8 mouse cellular contexts compared by ENCODE assay signal in genomic region chr10:62651961-62652360, GRCm38 (mm10). TPM values are rescaled to one million over a fixed set of nuclear protein-coding genes. Genes with fewer than 3 reads are reported as not detected.
A peak's percentile ranks its signal among the peaks of the same experiment; 100 is the strongest.
DNase-seq lines count a peak whose midpoint lies in the region; ATAC-seq and TF ChIP-seq lines count a peak whose summit lies in the region.

No protein-coding gene starts in this region.

- peaks cover 6% of the 10 kb centered on the region; the same call in 1 of the 2 replicates for H3K4me1 ChIP-seq in kidney, adult 2 months (ENCODE audit: control insufficient read depth, insufficient read depth, low read length)
- peaks cover 16% of the 10 kb centered on the region for H3K4me1 ChIP-seq in heart, postnatal 0 days (ENCODE audit: control insufficient read depth, insufficient read depth)
- peaks cover 21% of the 10 kb centered on the region for H3K4me1 ChIP-seq in midbrain, embryonic 10.5 days

- H3K27ac ChIP-seq in kidney, adult 2 months (ENCODE audit: insufficient read depth, low read depth, low read length), result peak overlapping the region; percentile 88
- H3K27ac ChIP-seq in heart, postnatal 0 days (ENCODE audit: low read depth), result peak overlapping the region; percentile 95
- H3K27ac ChIP-seq in midbrain, embryonic 10.5 days (replicated peaks), result peak overlapping the region; percentile 96

- no peak for DNase-seq in kidney, adult 2 months
- DNase-seq in kidney, adult 11 months, result no peak
- DNase-seq in MN1 (ENCODE audit: low spot score), result peak; percentile 14
- DNase-seq in heart, postnatal 0 days (ENCODE audit: low spot score), result no peak
- DNase-seq in midbrain, embryonic 10.5 days (ENCODE audit: low spot score), result no peak
- DNase-seq in left cerebral cortex, postnatal 36 days (ENCODE audit: low spot score in 2 of 2), result no peak
- DNase-seq in spleen, postnatal 14 days (ENCODE audit: low spot score in 2 of 2), result no peak
- DNase-seq in layer of hippocampus, adult 9-10 months (ENCODE audit: low spot score), result no peak

- no peaks in the 10 kb centered on the region for H3K9me3 ChIP-seq in heart, postnatal 0 days (replicated peaks; ENCODE audit: control insufficient read depth, low read length)
- H3K9me3 ChIP-seq in midbrain, embryonic 10.5 days (replicated peaks), result no peaks in the 10 kb centered on the region

- no peaks in the 10 kb centered on the region for H3K36me3 ChIP-seq in kidney, adult 2 months (ENCODE audit: control insufficient read depth, insufficient read depth, low read length)
- H3K36me3 ChIP-seq in heart, postnatal 0 days (replicated peaks; ENCODE audit: control insufficient read depth, insufficient read depth, low read length), result peaks cover 3% of the 10 kb centered on the region; the same call in 1 of the 2 replicates
- H3K36me3 ChIP-seq in midbrain, embryonic 10.5 days, result peaks cover 12% of the 10 kb centered on the region

- no peak for ATAC-seq in heart, postnatal 0 days (ENCODE audit: insufficient read depth, low read depth)

- H3K4me3 ChIP-seq in kidney, adult 2 months (ENCODE audit: insufficient read depth, low read depth, low read length), result peak overlapping the region; percentile 57
- H3K4me3 ChIP-seq in heart, postnatal 0 days (ENCODE audit: low read depth, low read length), result peak overlapping the region; percentile 69
- H3K4me3 ChIP-seq in midbrain, embryonic 10.5 days, result peak overlapping the region; percentile 95

- 25% methylated on average over 3 of the region's 3 CpGs for WGBS in kidney, adult 2 months
- WGBS in heart, postnatal 0 days, result 21% methylated on average over 3 of the region's 3 CpGs
- WGBS in midbrain, embryonic 10.5 days, result 24% methylated on average over 3 of the region's 3 CpGs

- H3K4me2 ChIP-seq in heart, postnatal 0 days (ENCODE audit: low read depth, low read length), result peak overlapping the region; percentile 58

- no peak for TF ChIP-seq EP300 in heart, postnatal 0 days (IDR thresholded peaks at IDR 0.05; ENCODE audit: low read depth)

- TF ChIP-seq POLR2A in kidney, adult 2 months (IDR thresholded peaks at IDR 0.05; ENCODE audit: low read depth, low read length), result no peak

- no peaks in the 10 kb centered on the region for H3K27me3 ChIP-seq in kidney, adult 2 months (replicated peaks; ENCODE audit: control insufficient read depth, insufficient read depth, low read length)
- H3K27me3 ChIP-seq in heart, postnatal 0 days (ENCODE audit: control insufficient read depth, insufficient read depth, low read length), result no peaks in the 10 kb centered on the region
- H3K27me3 ChIP-seq in midbrain, embryonic 10.5 days (ENCODE audit: low read depth, poor library complexity, severe bottlenecking), result no peaks in the 10 kb centered on the region

- TF ChIP-seq CTCF in kidney, adult 2 months (conservative IDR thresholded peaks at IDR 0.05; ENCODE audit: insufficient read depth, insufficient read length, low read depth, low read length), result no peak
- no peak for TF ChIP-seq CTCF in heart, postnatal 0 days (IDR thresholded peaks at IDR 0.05; ENCODE audit: low read depth)

- intact Hi-C loops in left cerebral cortex, postnatal 36 days (cut with DNase I), result loop anchor here (1.0 to 2.0 kb wide), 2 partner anchors 73 to 140 kb away; partner anchors contain the start of gene Ccar1

- peak overlapping the region; percentile 22 for H3K9ac ChIP-seq in heart, postnatal 0 days (replicated peaks; ENCODE audit: low read depth, low read length)

RNA-seq across cellular contexts. Expression of gene Ddx50, which starts 0.9 kb away (rescaled TPM):
- polyA plus RNA-seq in kidney, adult 2 months (2012; rRNA removed), result 8.7 and 14.8 TPM in 2 replicates
- total RNA-seq in heart, postnatal 0 days (2014; rRNA removed; ENCODE audit: low replicate concordance), result 40.2 and 56.5 TPM in 2 replicates
- 79.0 and 79.4 TPM in 2 replicates for polyA plus RNA-seq in heart, postnatal 0 days (2015; fragmentation: Nextera tagmentation; extraction: Ambion mirVana)
- 104 and 111 TPM in 2 replicates for polyA plus RNA-seq in midbrain, embryonic 10.5 days (2016; fragmentation: Nextera tagmentation; extraction: Ambion mirVana)
- 10 to 100 TPM; 75.9 to 96.3 TPM for total RNA-seq in left cerebral cortex, postnatal 36 days (2021)

RNA-seq across cellular contexts. Expression of gene Ddx21, which starts 49.9 kb away (rescaled TPM):
- polyA plus RNA-seq in kidney, adult 2 months (2012; rRNA removed), result 6.8 and 9.3 TPM in 2 replicates
- 11.4 and 12.1 TPM in 2 replicates for total RNA-seq in heart, postnatal 0 days (2014; rRNA removed; ENCODE audit: low replicate concordance)
- polyA plus RNA-seq in heart, postnatal 0 days (2015; fragmentation: Nextera tagmentation; extraction: Ambion mirVana), result 7.2 and 8.8 TPM in 2 replicates
- polyA plus RNA-seq in midbrain, embryonic 10.5 days (2016; fragmentation: Nextera tagmentation; extraction: Ambion mirVana), result 30.0 and 32.8 TPM in 2 replicates
- 10 to 100 TPM; 17.9 to 21.1 TPM for total RNA-seq in left cerebral cortex, postnatal 36 days (2021)
